Mouse (Mus musculus) cerebellum, adult 11 months (tissue): ENCODE data around the gene Scarf1.

Source experiments
- DNase-seq: peaks from one replicate; pipeline ENCODE4 v3.0.0; 2022

Gene Scarf1

GRCm38 (mm10) chr11:75512301-75513018, 880 bp upstream of the Scarf1 start:
- no peak for DNase-seq

GRCm38 (mm10) chr11:75515186-75515585, 1.8 kb downstream of the Scarf1 start:
- DNase-seq, result no peak

GRCm38 (mm10) chr11:75519834-75520633, 6.7 kb downstream of the Scarf1 start:
- no peak for DNase-seq

GRCm38 (mm10) chr11:75521609-75522008, 8.3 kb downstream of the Scarf1 start:
- DNase-seq, result no peak

GRCm38 (mm10) chr11:75522793-75523192, 9.5 kb downstream of the Scarf1 start:
- DNase-seq, result no peak

- DNase-seq, result peak; percentile 73
Observed at GRCm38 (mm10) chr11:75525531-75526125, 12.3 kb downstream of the Scarf1 start.

GRCm38 (mm10) chr11:75526943-75527342, 13.6 kb downstream of the Scarf1 start:
- no peak for DNase-seq

GRCm38 (mm10) chr11:75529771-75530170, 16.4 kb downstream of the Scarf1 start:
- DNase-seq, result peak; percentile 24

- DNase-seq, result peak; percentile 96
Observed at GRCm38 (mm10) chr11:75530325-75530724, 17.0 kb downstream of the Scarf1 start.

GRCm38 (mm10) chr11:75530845-75531373, 17.6 kb downstream of the Scarf1 start:
- DNase-seq, result peak; percentile 50

- DNase-seq, result peak; percentile 95
Observed at GRCm38 (mm10) chr11:75531469-75532242, 18.3 kb downstream of the Scarf1 start, which contains the start of gene Slc43a2. Gene Slc43a2, plus strand, starts transcription at chr11:75531694.

GRCm38 (mm10) chr11:75532340-75533277, 19.3 kb downstream of the Scarf1 start:
- peak; percentile 62 for DNase-seq

- no peak for DNase-seq
Observed at GRCm38 (mm10) chr11:75533314-75534015, 20.1 kb downstream of the Scarf1 start.

GRCm38 (mm10) chr11:75534286-75535033, 21.1 kb downstream of the Scarf1 start:
- DNase-seq, result no peak

GRCm38 (mm10) chr11:75535106-75535795, 21.9 kb downstream of the Scarf1 start:
- no peak for DNase-seq

- DNase-seq, result no peak
Observed at GRCm38 (mm10) chr11:75536255-75537024, 23.1 kb downstream of the Scarf1 start.

GRCm38 (mm10) chr11:75537025-75537414, 23.7 kb downstream of the Scarf1 start:
- no peak for DNase-seq

- DNase-seq, result no peak
Observed at GRCm38 (mm10) chr11:75537491-75538183, 24.3 kb downstream of the Scarf1 start.
